Mouse (Mus musculus): Measurements from ENCODE around the gene Ccnb1.
A peak's percentile ranks its signal among the peaks of the same experiment; 100 is the strongest.
"Not testable (repeated sequence)": the region's sequence is repeated elsewhere in the genome, so short reads cannot be mapped to it uniquely, and the experiment has no call there.

Gene Ccnb1

GRCm38 (mm10) chr13:100774704-100775103 is 11.7 kb downstream of the Ccnb1 start:
- no peak for DNase-seq (ENCODE audit: low spot score)

GRCm38 (mm10) chr13:100755329-100755728 is 31.0 kb downstream of the Ccnb1 start:
- DNase-seq (ENCODE audit: low spot score), result no peak

GRCm38 (mm10) chr13:100754186-100754585 is 32.2 kb downstream of the Ccnb1 start:
- DNase-seq (ENCODE audit: low spot score), result no peak

- no peak for DNase-seq (ENCODE audit: low spot score)
Observed at GRCm38 (mm10) chr13:100753011-100753410, 33.4 kb downstream of the Ccnb1 start.

- no peak for DNase-seq (ENCODE audit: low spot score)
Observed at GRCm38 (mm10) chr13:100752529-100752928, 33.8 kb downstream of the Ccnb1 start.

- no peak for DNase-seq (ENCODE audit: low spot score)
Observed at GRCm38 (mm10) chr13:100751402-100751801, 35.0 kb downstream of the Ccnb1 start.

- no peak for DNase-seq (ENCODE audit: low spot score)
Observed at GRCm38 (mm10) chr13:100750799-100751198, 35.6 kb downstream of the Ccnb1 start.

- DNase-seq (ENCODE audit: low spot score), result no peak
Observed at GRCm38 (mm10) chr13:100748638-100749037, 37.7 kb downstream of the Ccnb1 start.

- DNase-seq (ENCODE audit: low spot score), result peak; percentile 37
Observed at GRCm38 (mm10) chr13:100746090-100746489, 40.3 kb downstream of the Ccnb1 start.

GRCm38 (mm10) chr13:100744036-100744744 is 42.2 kb downstream of the Ccnb1 start, which contains the start of gene Mrps36:
Gene Mrps36, minus strand, starts transcription at chr13:100744659.
- DNase-seq (ENCODE audit: low spot score), result peak; percentile 93

- DNase-seq (ENCODE audit: low spot score), result no peak
Observed at GRCm38 (mm10) chr13:100743346-100744035, 42.9 kb downstream of the Ccnb1 start.

- DNase-seq (ENCODE audit: low spot score), result no peak
Observed at GRCm38 (mm10) chr13:100742831-100743230, 43.5 kb downstream of the Ccnb1 start.

GRCm38 (mm10) chr13:100732756-100733155 is 53.6 kb downstream of the Ccnb1 start:
- DNase-seq (ENCODE audit: low spot score), result no peak

GRCm38 (mm10) chr13:100731462-100732046 is 54.8 kb downstream of the Ccnb1 start:
- DNase-seq (ENCODE audit: low spot score), result not testable (repeated sequence)

GRCm38 (mm10) chr13:100730861-100731176 is 55.6 kb downstream of the Ccnb1 start, which contains the start of gene Cdk7:
Gene Cdk7, minus strand, starts transcription at chr13:100730939.
- DNase-seq (ENCODE audit: low spot score), result peak; percentile 86

- DNase-seq (ENCODE audit: low spot score), result no peak
Observed at GRCm38 (mm10) chr13:100730153-100730860, 56.1 kb downstream of the Ccnb1 start.

All from left cerebral cortex, adult 11 months (tissue).